16 mouse cellular contexts compared by ENCODE assay signal in genomic region chr5:142352336-142352892, GRCm38 (mm10). TPM values are rescaled to one million over a fixed set of nuclear protein-coding genes. Genes with fewer than 3 reads are reported as not detected.
DNase-seq lines count a peak whose midpoint lies in the region; TF ChIP-seq lines count a peak whose summit lies in the region.
"Had no signal": no experiment of that assay in that cellular context is flagged by ENCODE, and none has a peak within 500 bp of the region (broad histone marks: within the 10 kb centered on the region; RNA-seq: fewer than 3 reads in every experiment).

No protein-coding gene starts in this region.

- H3K9ac ChIP-seq in ES-E14 (ENCODE audit: insufficient read depth, low read depth, low read length, poor library complexity, severe bottlenecking) = no peak overlapping the region
- H3K9ac ChIP-seq: embryonic facial prominence, embryonic 12.5 days had no signal

- peak; percentile 50 for DNase-seq in adrenal gland, adult 2 months
- DNase-seq in adrenal gland, adult 8-10 months = no peak
- peak; percentile 31 to 45 for DNase-seq in adrenal gland, postnatal 36 days
- no peak for DNase-seq in adrenal gland, postnatal 10 days
- DNase-seq in ES-E14 (ENCODE audit: low read depth, low spot score) = no peak
- DNase-seq in ZHBTc4 (ENCODE audit: low read depth, low spot score) = peak; percentile 49
- DNase-seq in gastrocnemius, adult 18-20 months (ENCODE audit: low spot score) = no peak
- DNase-seq in gastrocnemius, postnatal 4 days (ENCODE audit: low spot score in 2 of 2) = no peak
- DNase-seq: adrenal gland, postnatal 25 days; cerebellum, adult 11 months; cerebellum, adult 2 months; cerebellum, adult 9-10 months; cerebellum, postnatal 10 days; cerebellum, postnatal 25 days had no signal

- in situ Hi-C loops in ES-E14 (cut with MboI; ENCODE audit: low sequenced_read_pairs in 2 of 2, unreplicated experiment in 2 of 2) = no loop called here

- peaks cover 0 to 13% of the 10 kb centered on the region in 2 experiments; a peak in 2 of 4 replicates for H3K4me1 ChIP-seq in ES-E14 (ENCODE audit: control insufficient read depth in 2 of 2, insufficient read depth in 2 of 2, low read length in 2 of 2, poor library complexity in 1 of 2)
- H3K4me1 ChIP-seq: embryonic facial prominence, embryonic 10.5 days; embryonic facial prominence, embryonic 12.5 days had no signal

- no peaks in the 10 kb centered on the region for H3K9me3 ChIP-seq in ES-E14 (ENCODE audit: control insufficient read depth, insufficient read depth, low read depth, low read length)
- H3K9me3 ChIP-seq: embryonic facial prominence, embryonic 12.5 days had no signal

- H3K4me3 ChIP-seq in ES-E14 (ENCODE audit: insufficient read depth in 1 of 2, low read depth in 1 of 2, low read length in 2 of 2, poor library complexity in 1 of 2, severe bottlenecking in 1 of 2) = no peak overlapping the region
- H3K4me3 ChIP-seq: embryonic facial prominence, embryonic 10.5 days; embryonic facial prominence, embryonic 12.5 days had no signal

- H3K27ac ChIP-seq in ES-E14 (ENCODE audit: insufficient read depth, low read depth, low read length, poor library complexity, severe bottlenecking) = peak overlapping the region; percentile 59; the same call in 1 of the 2 replicates
- H3K27ac ChIP-seq: embryonic facial prominence, embryonic 10.5 days; embryonic facial prominence, embryonic 12.5 days had no signal

- no peaks in the 10 kb centered on the region for H3K36me3 ChIP-seq in ES-E14 (ENCODE audit: control insufficient read depth, insufficient read depth, low read length, poor library complexity, severe bottlenecking)
- H3K36me3 ChIP-seq: embryonic facial prominence, embryonic 10.5 days; embryonic facial prominence, embryonic 12.5 days had no signal

TF ChIP-seq in ES-E14, 5 proteins besides CTCF, POLR2A, EP300 and RAD21:
- no peak for TF ChIP-seq CHD2 (IDR thresholded peaks at IDR 0.05; ENCODE audit: low read depth, low read length)
- TF ChIP-seq MAFK (IDR thresholded peaks at IDR 0.05; ENCODE audit: insufficient read depth, low read depth, low read length) = no peak
- no peak for TF ChIP-seq ZNF384 (IDR thresholded peaks at IDR 0.05; ENCODE audit: low read depth, low read length)
- TF ChIP-seq HCFC1 (IDR thresholded peaks at IDR 0.05; ENCODE audit: borderline replicate concordance, insufficient read depth, low read length) = no peak
- no peak for TF ChIP-seq ZC3H11A (IDR thresholded peaks at IDR 0.05; ENCODE audit: borderline replicate concordance, low read depth, low read length)

RNA-seq across cellular contexts. Expression of gene Foxk1, which starts 48.9 kb away (rescaled TPM):
- total RNA-seq in adrenal gland, adult 2 months (2021) = 10 to 100 TPM; 19.7 to 24.6 TPM
- polyA plus RNA-seq in adrenal gland, adult 2 months (2012; rRNA removed) = 17.2 and 18.2 TPM in 2 replicates
- total RNA-seq in adrenal gland, adult 8-10 months (2022) = 10 to 100 TPM; 24.8 to 30.9 (median 28.3) TPM
- 10 to 100 TPM; 21.3 to 22.3 TPM for total RNA-seq in adrenal gland, postnatal 36 days (2021)
- 10 to 100 TPM; 22.9 to 23.6 TPM for total RNA-seq in adrenal gland, postnatal 10 days (2021)
- total RNA-seq in ES-E14 (2012; rRNA removed) = 9.9 and 10.7 TPM in 2 replicates
- 10 to 100 TPM; 14.5 to 16.4 TPM for total RNA-seq in gastrocnemius, adult 18-20 months (2021)
- total RNA-seq in gastrocnemius, postnatal 4 days (2021) = 10 to 100 TPM; 26.6 to 27.9 TPM

Comparison
In these comparisons a context has a peak if more than half of its experiments do, and no peak if none do; other contexts are left out.
1. DNase-seq: peak in adrenal gland, adult 2 months (single experiment), adrenal gland, postnatal 36 days (2 of 2) and ZHBTc4 (single experiment); none in adrenal gland, adult 8-10 months (single experiment), adrenal gland, postnatal 10 days (single experiment), ES-E14 (single experiment), gastrocnemius, adult 18-20 months (single experiment) and gastrocnemius, postnatal 4 days (0 of 2).